Mouse (Mus musculus) heart, embryonic 10.5 days (tissue): ENCODE measurements at regions not wholly inside any gene's neighbourhood (a gene's known extent, or its start where the extent isn't known, plus 50 kb on each side); places are given as distances from the start of the nearest gene placed in this dataset.

Experiments
- DNase-seq: peaks from one replicate; pipeline ENCODE4 v3.0.0-alpha.2; 2017; ENCODE audit warnings: low spot score
- H3K27ac ChIP-seq: fragments of 300-500 bp; sonication (generic); 2 replicates; pipeline ENCODE4 v1.5.1; 2016; ENCODE audit warnings: mild to moderate bottlenecking
- H3K27me3 ChIP-seq: fragments of 300-500 bp; sonication (generic); 2 replicates; pipeline ENCODE4 v1.6.1; 2016; ENCODE audit warnings: mild to moderate bottlenecking; ENCODE audit not compliant: poor library complexity, insufficient read depth, severe bottlenecking
- H3K36me3 ChIP-seq: fragments of 300-500 bp; sonication (generic); 2 replicates; pipeline ENCODE4 v1.6.1; 2016; ENCODE audit warnings: mild to moderate bottlenecking, moderate library complexity
- H3K4me1 ChIP-seq: fragments of 300-500 bp; sonication (generic); 2 replicates; pipeline ENCODE4 v1.6.1; 2016; ENCODE audit warnings: mild to moderate bottlenecking
- H3K4me3 ChIP-seq: fragments of 300-500 bp; sonication (generic); 2 replicates; pipeline ENCODE4 v1.5.1; 2016; ENCODE audit warnings: mild to moderate bottlenecking, moderate library complexity
- H3K9me3 ChIP-seq: fragments of 300-500 bp; sonication (generic); 2 replicates; pipeline ENCODE4 v1.6.1; 2016; ENCODE audit warnings: mild to moderate bottlenecking, moderate library complexity
- WGBS: fragments of 180-500 bp; shearing (Covaris S2); methylation state at CpG from one replicate; pipeline ENCODE4 v1.1.7; 2016; 5-methylcytosine and 5-hydroxymethylcytosine counted together

- 74% methylated on average over 4 of the region's 4 CpGs for WGBS
- Histone ChIP-seq H3K4me1 (peaks cover 3% of the 10 kb centered on the region; the same call in 1 of the 2 replicates), H3K36me3 (no peaks in the 10 kb centered on the region), H3K27ac (no peak overlapping the region), H3K27me3 (no peaks in the 10 kb centered on the region), H3K9me3 (no peaks in the 10 kb centered on the region), H3K4me3 (no peak overlapping the region)
- no peak for DNase-seq
Measured at GRCm38 (mm10) chr13:45190151-45190550, 111.7 kb downstream of the Gm9817 start.

DNA sequence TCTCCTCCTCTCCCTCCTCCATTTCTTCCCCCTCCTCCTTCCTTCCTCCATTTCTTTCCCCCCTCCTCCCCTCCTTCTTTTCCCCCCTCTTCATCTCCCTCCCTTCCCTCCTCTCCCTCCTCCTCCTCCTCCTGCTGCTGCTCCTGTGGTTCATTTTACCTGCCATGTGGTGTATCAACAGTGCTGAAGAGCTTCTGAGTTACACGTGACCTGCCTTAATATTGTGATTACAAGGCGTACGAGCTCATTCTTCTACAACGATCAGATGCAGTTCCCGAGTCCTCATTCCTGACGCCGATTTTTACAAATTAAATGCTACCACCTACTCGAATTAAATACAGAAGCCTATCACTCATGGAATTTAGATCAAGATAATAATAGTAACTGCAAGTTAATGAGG lies 113.6 kb downstream of the Gm9817 start:
- no peak overlapping the region for H3K4me3 ChIP-seq
- H3K9me3 ChIP-seq = no peaks in the 10 kb centered on the region
- no peak overlapping the region for H3K27ac ChIP-seq
- H3K27me3 ChIP-seq = no peaks in the 10 kb centered on the region
- no peaks in the 10 kb centered on the region for H3K36me3 ChIP-seq
- DNase-seq = no peak
- H3K4me1 ChIP-seq = peaks cover 3% of the 10 kb centered on the region; the same call in 1 of the 2 replicates
- 78% methylated on average over 8 of the region's 8 CpGs for WGBS

- Histone ChIP-seq H3K4me1 (no peaks in the 10 kb centered on the region), H3K36me3 (no peaks in the 10 kb centered on the region), H3K27ac (no peak overlapping the region), H3K4me3 (no peak overlapping the region), H3K27me3 (no peaks in the 10 kb centered on the region), H3K9me3 (no peaks in the 10 kb centered on the region)
- 64% methylated on average over 2 of the region's 2 CpGs for WGBS
- no peak for DNase-seq
Measured at GRCm38 (mm10) chr13:45195562-45195961, 117.1 kb downstream of the Gm9817 start.

DNA sequence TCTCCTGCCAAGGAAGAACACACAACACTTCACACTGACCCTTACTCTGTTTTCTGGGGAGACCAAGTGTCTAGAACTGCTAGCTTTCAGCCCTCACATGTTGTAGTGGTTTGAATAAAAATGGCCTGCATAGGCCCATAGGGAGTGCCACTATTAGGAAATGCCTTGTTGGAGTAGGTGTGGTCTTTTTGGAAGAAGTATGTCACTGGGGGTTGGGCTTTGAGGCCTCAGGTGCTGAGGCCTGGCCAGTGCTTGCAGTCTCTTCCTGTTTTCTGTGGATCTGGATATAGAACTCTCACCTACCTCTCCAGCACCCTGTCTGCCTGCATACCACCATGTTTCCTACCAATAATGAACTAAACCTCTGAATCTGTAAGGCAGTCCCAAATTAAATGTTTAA lies 117.9 kb downstream of the Gm9817 start:
- no peaks in the 10 kb centered on the region for H3K36me3 ChIP-seq
- DNase-seq = no peak

DNA sequence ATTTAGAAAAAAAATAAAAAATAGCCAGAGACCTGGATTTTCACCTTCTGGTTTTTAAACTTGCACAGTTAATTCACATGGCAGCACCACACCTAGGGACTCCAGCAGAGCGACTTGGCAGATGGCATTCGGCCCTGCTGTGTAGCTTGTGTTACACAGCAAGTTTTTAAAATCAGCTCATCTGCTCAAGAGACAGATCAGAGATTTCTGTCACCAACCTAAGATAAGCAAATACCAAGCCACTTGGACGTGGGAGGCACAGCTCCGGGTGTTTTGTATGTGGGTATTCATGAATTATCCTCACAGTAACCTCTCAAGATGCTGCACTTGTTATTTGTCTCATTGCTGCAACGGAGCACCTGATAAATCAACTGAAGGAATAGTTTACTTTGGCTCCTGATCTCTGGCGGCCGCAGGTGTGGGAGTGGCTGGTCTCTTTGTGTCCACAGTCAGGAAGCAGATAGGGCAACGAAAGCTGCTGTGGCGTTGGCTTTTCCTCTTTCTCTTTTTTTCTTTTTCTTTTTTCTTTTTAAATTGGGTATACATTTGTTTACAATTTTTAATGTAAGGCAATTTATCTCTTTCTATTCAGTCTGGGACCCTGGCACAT lies 122.1 kb downstream of the Gm9817 start:
- WGBS = 59% methylated on average over 9 of the region's 9 CpGs
- H3K27me3 ChIP-seq = no peaks in the 10 kb centered on the region
- no peak for DNase-seq

More for the DNA sequence above, 117.9 kb downstream of the Gm9817 start:
- Histone ChIP-seq H3K4me1 (no peaks in the 10 kb centered on the region), H3K27ac (no peak overlapping the region), H3K27me3 (no peaks in the 10 kb centered on the region), H3K9me3 (no peaks in the 10 kb centered on the region), H3K4me3 (no peak overlapping the region)

DNA sequence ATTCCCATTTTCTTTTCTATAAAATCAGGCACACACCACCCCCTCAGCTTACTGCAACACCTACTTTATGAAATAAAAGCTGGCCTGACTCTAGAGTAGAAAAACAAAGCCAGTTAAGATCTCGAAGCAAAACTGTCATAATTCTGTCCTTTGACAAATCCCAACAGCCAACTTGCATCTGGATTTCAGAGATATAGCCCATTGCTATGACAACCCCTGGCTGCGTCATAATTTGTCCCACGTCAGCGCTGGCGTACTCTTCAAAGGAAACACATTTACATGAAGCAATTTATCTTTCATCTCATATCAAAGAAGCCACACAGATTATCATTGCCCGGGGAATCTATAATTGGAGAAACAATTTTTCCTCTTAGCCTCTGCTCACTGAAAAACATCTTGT lies 126.4 kb downstream of the Gm9817 start:
- Histone ChIP-seq H3K27ac (no peak overlapping the region), H3K9me3 (no peaks in the 10 kb centered on the region), H3K27me3 (no peaks in the 10 kb centered on the region), H3K36me3 (no peaks in the 10 kb centered on the region), H3K4me3 (no peak overlapping the region), H3K4me1 (no peaks in the 10 kb centered on the region)
- no peak for DNase-seq
- WGBS = 83% methylated on average over 6 of the region's 6 CpGs

More for the DNA sequence above, 122.1 kb downstream of the Gm9817 start:
- H3K36me3 ChIP-seq = no peaks in the 10 kb centered on the region
- H3K4me1 ChIP-seq = no peaks in the 10 kb centered on the region
- no peak overlapping the region for H3K27ac ChIP-seq
- H3K9me3 ChIP-seq = no peaks in the 10 kb centered on the region
- no peak overlapping the region for H3K4me3 ChIP-seq

DNA sequence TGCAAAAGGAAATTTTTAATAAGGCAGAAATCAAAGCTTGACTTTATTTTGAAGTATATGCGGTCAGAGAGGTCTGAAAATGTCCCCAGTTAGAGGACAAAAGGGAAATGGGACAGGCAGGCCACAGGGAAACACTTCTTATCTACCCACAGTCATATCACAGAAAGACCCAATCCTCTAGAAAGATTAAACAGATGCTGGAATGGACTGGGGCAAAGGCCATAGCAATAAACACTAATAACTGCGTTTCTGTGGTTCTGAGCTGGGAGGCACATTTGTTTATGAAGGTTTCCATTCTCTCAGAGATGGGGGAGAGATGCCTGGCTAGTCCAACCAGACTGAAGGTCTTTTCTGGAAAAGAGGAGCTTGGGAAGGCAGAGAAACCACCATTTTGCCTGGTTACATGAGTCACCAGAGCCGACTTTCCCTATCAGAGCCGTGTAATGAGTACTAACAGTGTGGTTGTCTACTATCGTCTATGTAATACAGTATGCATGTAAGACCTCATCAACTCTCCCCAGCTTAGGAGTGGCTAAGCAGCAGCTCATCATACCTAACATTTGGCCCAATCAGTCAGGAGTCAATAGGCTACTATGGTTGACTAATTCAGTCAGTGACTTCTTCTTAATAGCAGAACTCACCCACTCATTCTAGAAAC lies 130.2 kb downstream of the Gm9817 start:
- H3K4me3 ChIP-seq = no peak overlapping the region
- WGBS = 76% methylated on average over 5 of the region's 5 CpGs
- H3K9me3 ChIP-seq = no peaks in the 10 kb centered on the region
- H3K27me3 ChIP-seq = no peaks in the 10 kb centered on the region
- H3K36me3 ChIP-seq = no peaks in the 10 kb centered on the region
- H3K4me1 ChIP-seq = no peaks in the 10 kb centered on the region
- DNase-seq = no peak
- H3K27ac ChIP-seq = no peak overlapping the region

- H3K4me1 ChIP-seq = no peaks in the 10 kb centered on the region
- no peak for DNase-seq
- H3K9me3 ChIP-seq = no peaks in the 10 kb centered on the region
- H3K36me3 ChIP-seq = no peaks in the 10 kb centered on the region
- H3K27me3 ChIP-seq = no peaks in the 10 kb centered on the region
- 84% methylated on average over 9 of the region's 9 CpGs for WGBS
- H3K4me3 ChIP-seq = no peak overlapping the region
- H3K27ac ChIP-seq = no peak overlapping the region
Measured at GRCm38 (mm10) chr13:45211241-45211640, 132.7 kb downstream of the Gm9817 start.

DNA sequence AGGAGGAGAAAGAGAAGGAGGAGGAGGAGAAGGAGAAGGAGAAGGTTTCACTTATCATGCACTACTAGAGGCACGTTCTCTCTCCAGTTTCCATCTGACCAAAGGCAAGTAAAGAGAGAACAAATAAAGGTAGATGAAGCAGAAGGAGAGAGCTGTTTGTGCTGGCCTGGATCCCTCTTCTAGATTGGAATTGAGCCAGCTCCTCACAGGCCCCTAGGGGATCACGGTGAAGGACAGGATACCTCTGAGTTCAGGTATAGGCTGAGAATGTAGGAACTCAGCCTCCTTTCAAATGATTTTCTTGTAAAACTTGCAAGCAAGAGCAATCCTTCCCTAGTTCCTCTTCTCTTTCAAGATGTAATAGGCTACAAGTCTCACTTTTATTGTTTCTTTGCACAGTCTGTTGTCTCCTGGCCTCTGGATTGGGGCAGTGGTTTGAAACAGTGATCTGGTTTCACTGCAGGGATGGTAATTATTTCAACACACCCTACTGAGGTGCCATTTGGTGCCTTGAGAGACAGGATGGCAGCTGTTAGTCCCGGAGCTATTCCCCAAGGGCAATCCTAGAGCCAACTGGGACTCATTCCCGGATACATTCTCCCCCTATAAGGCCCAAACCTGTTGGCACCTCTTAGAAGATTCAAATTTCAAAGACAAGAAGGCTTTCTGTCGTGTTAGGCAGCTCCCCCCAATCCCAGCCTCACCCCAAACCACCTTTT lies 134.8 kb downstream of the Gm9817 start:
- no peaks in the 10 kb centered on the region for H3K9me3 ChIP-seq
- no peaks in the 10 kb centered on the region for H3K4me1 ChIP-seq
- no peaks in the 10 kb centered on the region for H3K27me3 ChIP-seq
- WGBS = 36% methylated on average over 5 of the region's 5 CpGs
- no peaks in the 10 kb centered on the region for H3K36me3 ChIP-seq
- no peak for DNase-seq
- H3K27ac ChIP-seq = no peak overlapping the region
- no peak overlapping the region for H3K4me3 ChIP-seq

DNA sequence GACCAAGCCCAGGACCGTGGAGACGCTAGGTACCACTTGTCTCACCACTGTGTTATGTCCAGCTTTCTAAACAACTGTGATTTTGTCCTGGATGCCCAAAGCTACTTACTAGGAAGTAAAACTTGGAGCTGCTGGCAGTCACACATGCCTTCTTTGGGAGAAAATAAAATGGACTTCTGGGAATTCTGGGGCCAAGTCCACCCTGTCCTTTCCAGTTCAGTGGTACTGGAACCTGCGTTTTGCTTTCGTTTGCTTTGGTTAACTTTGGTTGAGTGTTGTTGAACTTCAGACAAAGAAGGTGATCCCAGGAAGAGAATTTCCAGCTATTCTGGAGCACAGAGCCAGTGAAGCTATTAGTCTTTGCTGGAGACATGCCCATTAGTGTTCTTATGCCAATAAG lies 139.8 kb downstream of the Gm9817 start:
- Histone ChIP-seq H3K4me3 (no peak overlapping the region), H3K9me3 (no peaks in the 10 kb centered on the region), H3K27ac (no peak overlapping the region), H3K36me3 (no peaks in the 10 kb centered on the region), H3K27me3 (no peaks in the 10 kb centered on the region), H3K4me1 (no peaks in the 10 kb centered on the region)
- 94% methylated on average over 4 of the region's 4 CpGs for WGBS
- DNase-seq = no peak

- WGBS = 58% methylated on average over 3 of the region's 3 CpGs
Measured at GRCm38 (mm10) chr13:45219671-45220070, 141.2 kb downstream of the Gm9817 start.

DNA sequence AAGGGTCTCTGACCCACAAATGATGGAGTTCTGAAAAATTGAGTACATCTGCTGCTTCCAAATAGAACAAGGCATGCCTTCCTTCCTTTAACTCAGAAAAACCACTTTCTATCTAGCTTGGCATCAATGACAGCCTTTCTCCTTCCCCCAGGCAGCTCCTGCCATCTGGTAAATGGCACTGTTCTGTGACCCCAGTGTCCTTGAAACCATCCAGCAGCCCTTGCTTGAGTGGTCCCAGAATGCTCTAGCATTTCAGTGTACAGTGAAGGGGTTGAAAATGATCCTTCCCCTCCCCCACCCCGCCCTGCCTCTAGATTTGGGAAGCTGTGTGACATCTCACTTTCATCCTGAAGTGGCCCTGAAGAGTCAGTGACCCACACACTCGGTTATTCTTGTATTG lies 152.3 kb downstream of the Gm9817 start:
- Histone ChIP-seq H3K4me1 (peaks cover 3% of the 10 kb centered on the region; the same call in 1 of the 2 replicates), H3K4me3 (no peak overlapping the region), H3K27me3 (0 out of 2 replicates have a peak, but pooled peaks cover 12% of the 10 kb centered on the region), H3K36me3 (no peaks in the 10 kb centered on the region), H3K9me3 (no peaks in the 10 kb centered on the region), H3K27ac (no peak overlapping the region)
- DNase-seq = no peak
- 63% methylated on average over 2 of the region's 2 CpGs for WGBS

More at GRCm38 (mm10) chr13:45219671-45220070, 141.2 kb downstream of the Gm9817 start:
- Histone ChIP-seq H3K4me3 (no peak overlapping the region), H3K9me3 (no peaks in the 10 kb centered on the region), H3K4me1 (no peaks in the 10 kb centered on the region), H3K27me3 (no peaks in the 10 kb centered on the region), H3K36me3 (no peaks in the 10 kb centered on the region), H3K27ac (no peak overlapping the region)
- no peak for DNase-seq

DNA sequence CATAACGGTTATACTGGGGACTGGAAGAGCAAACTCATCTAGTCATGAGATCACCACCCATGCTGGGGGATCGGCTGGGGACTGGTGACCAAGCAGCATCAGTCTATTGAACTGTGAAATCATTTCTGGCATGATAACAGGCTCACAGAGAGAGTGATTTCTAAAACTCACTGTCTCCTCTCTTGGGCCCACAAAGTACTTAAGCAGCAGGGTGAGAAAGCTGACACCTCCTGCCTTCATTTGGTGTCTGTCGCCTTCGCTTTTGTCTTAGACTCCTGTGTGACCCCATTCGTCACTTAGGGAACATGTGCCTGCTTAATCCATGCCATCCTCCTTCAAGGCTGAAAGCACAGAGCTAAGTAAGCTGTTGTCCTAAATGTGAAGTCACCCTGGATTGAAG lies 154.3 kb upstream of the Mylip start:
- no peak overlapping the region for H3K27ac ChIP-seq
- DNase-seq = no peak
- no peaks in the 10 kb centered on the region for H3K36me3 ChIP-seq
- WGBS = 62% methylated on average over 5 of the region's 5 CpGs
- peaks cover 3% of the 10 kb centered on the region; the same call in 1 of the 2 replicates for H3K4me1 ChIP-seq
- no peak overlapping the region for H3K4me3 ChIP-seq
- H3K9me3 ChIP-seq = no peaks in the 10 kb centered on the region
- H3K27me3 ChIP-seq = 0 out of 2 replicates have a peak, but pooled peaks cover 6% of the 10 kb centered on the region
